Mouse (Mus musculus) left cerebral cortex, adult 11 months (tissue): ENCODE measurements around the gene Gnb5.
"Not testable (repeated sequence)": the region's sequence is repeated elsewhere in the genome, so short reads cannot be mapped to it uniquely, and the experiment has no call there.

Experiments used
- DNase-seq: peaks from one replicate; pipeline ENCODE4 v3.0.0; 2022; ENCODE audit warnings: low spot score

Gene Gnb5

DNA sequence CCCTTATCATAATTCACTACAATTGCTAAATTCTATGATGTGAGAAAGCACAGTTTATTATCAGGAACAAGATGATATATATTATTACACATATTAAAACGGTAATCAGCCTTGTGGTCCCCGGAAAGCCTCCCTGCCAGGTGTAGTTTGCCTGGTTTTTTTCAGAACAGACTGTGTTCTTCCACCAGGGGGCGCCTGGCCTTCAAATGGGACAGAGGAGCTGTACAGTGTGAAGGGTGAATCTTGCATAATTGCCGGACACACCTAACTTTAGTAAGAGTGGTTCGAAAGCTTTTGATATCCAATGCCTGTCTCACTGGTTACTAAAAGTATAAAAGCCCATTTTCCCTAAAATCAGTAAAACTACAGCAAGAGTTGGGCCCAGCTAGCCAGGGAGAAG is 55.6 kb downstream of the Gnb5 start:
- DNase-seq, result no peak

DNA sequence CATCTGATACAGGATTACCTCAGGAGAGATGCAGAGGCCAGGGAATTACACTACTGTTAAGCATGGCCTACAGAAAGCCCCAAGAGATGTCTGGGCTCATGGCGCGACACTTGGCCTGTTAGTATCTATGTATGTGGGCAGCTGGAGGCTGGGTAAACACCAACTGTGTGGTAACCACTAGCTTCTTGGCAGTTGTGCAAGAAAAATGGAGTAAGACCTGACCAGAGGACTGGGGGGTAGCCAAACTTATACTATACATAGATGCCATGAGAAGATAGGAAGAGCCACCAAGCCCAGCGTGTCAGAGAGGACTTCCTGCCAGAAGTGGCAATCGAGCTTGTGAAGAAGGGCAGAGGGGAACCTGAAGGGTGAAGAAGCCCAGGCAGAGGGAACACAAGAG is 56.1 kb downstream of the Gnb5 start:
- DNase-seq, result no peak

DNA sequence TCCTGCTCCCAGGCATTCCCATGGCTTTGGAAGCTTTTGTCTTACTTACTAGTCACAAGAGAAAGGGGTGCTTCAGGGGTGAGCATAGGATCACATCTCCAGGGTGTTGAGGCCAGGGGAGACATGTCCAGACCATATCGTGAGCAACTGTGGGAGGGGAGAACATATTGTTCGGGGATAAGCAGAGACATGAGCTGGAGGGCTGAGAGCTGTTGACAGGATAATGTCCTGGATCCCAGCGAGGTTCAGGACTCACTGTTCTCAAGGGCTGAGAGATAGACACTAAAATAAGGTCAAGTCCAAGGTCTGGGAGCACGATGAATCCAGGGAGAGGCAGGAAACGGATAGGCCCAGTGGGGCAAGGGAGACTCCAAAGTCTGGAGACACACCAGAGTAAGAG is 56.9 kb downstream of the Gnb5 start:
- no peak for DNase-seq

DNA sequence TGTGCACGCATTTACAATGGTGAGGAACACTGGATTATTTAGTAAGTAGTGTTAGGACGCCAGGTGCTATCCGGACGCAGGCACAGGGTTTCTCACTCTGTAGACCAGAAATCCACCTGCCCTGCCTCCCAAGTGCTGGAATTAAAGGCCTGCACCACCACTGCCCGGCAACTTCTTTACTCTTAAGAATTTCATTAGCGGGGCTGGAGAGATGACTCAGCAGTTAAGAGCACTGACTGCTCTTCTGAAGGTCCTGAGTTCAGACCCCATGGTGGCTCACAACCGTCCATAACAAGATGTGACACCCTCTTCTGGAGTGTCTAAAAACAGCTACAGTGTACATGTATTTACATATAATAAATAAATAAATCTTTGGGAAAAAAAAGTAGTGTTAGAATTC is 57.6 kb downstream of the Gnb5 start:
- not testable (repeated sequence) for DNase-seq

DNA sequence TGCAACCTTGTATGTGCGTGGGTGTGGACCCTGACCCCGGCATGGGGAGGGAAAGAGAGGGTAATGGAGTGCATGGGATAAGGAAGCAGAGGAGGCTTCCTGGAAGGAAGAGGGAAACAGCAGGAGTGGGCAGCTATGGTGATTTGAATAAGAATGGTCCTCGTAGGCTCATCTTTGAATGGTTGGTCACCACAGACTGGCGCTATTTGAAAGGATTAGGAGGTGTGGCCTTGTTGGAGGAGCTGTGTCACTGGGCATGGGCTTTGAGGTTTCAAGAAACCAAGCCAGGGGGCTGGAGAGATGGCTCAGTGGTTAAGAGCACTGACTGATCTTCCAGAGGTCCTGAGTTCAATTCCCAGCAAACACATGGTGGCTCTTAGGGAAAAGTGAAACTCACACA is 59.1 kb downstream of the Gnb5 start:
- DNase-seq, result no peak

DNA sequence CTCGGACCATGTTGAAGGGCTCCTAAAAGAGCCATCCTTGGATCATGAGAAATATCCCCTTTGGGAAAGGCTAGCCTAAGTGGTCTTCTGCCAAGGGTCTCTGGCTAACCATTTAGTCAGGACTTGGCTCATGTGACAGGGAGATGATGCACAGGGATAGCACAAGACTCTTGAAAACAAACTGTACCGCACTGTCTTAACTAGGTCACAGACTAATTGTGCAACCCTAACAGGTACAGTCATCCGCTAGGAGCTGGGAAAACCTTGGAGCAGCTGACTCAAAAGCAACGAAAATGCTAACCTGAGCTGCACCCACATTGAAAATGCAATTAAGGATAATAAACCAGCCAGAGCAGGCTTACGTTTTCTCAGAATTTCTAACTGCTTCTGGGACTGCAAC is 60.1 kb downstream of the Gnb5 start:
- no peak for DNase-seq

DNA sequence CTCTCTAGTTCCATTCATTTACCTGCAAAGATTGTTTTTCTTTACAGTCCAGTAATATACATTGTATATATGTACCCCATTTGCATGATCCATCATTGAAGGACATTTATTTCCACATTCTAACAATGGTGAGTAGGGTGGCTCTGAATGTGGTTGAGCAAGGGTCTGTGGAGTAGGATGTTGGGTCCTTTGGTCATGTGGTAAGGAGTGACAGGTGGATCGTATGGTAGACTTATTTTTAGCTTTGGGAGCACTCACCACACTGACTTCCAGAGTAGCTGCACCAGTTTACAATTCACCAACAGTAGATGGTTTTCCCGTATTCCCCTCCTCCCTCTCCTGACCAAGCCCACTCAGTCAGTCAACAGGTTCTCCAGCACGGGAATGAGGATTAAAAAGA is 62.7 kb downstream of the Gnb5 start:
- DNase-seq, result no peak

DNA sequence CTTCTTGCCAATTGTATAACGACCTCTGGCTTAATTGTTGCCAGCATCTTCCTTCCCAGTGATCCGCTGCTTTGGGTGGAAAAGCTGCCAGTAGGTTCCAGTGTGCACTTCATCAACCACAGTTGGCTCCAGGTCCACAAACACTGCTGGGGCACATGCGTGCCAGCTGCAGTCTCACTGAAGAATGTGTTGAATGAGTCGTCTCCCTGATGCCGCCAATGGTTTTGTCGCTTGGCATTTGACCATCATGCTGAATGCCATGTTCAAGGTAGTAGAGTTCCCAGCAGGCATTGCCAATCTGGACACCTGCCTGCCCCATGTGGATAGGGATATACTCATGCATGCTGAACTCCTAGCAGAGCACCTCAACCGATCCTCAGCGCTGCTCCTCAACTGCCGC is 69.5 kb downstream of the Gnb5 start:
- DNase-seq, result no peak

DNA sequence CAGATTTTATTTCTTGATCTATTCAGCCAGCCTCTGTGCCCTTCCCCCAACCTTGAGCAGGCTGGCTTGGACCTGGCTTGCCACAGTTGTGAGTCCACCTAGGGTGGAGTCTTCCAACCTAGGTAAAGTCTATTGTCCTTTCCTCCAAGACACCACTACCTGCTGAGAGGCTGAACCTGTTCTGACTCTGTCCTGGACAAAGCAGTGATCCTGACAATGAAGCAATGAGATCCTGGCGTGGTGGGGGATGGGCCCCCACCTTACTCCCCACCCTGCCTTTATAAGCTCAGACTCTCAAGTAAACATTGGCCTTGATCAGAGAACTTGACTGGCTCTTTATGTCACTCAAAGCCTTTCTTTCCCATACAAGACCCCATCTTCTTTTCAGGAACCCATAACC is 70.3 kb downstream of the Gnb5 start:
- no peak for DNase-seq

DNA sequence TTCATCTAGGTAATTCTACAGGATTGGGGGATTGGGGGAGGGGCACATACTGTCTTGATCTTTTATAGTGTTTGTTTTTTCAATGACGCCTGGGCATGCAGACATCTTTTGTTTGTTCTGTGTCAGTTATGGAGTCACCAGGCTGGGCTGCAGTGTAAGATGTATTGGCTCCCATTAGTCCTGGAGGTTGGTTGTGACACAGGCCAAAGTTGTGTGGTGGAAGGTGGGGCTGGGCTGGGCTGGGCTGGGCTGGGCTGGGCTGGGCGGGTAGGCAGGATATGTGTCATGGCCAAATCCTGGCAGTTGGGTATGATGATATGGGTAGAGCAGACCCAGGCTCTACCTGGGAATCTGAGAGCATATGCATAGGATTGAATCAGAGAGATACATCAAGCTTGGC is 72.7 kb downstream of the Gnb5 start:
- DNase-seq, result no peak

DNA sequence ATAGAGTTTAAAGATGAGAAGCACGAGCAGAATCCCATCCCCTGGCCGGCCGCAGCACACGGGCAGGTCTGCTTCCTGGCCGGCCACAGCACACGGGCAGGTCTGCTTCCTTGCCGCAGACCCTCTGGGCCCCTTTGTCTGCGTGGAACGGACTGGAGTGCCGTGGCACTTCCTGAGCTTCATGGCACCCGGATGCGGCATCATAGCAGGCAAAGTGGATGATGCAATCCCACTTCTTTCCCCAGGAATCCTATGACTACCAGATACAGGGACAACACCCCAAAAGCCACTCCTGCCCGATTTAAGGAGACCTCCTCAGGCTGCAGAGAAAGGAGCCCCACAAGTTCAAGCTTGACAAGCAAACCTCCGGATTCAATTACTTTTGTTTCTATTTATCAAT is 76.7 kb downstream of the Gnb5 start:
- no peak for DNase-seq

DNA sequence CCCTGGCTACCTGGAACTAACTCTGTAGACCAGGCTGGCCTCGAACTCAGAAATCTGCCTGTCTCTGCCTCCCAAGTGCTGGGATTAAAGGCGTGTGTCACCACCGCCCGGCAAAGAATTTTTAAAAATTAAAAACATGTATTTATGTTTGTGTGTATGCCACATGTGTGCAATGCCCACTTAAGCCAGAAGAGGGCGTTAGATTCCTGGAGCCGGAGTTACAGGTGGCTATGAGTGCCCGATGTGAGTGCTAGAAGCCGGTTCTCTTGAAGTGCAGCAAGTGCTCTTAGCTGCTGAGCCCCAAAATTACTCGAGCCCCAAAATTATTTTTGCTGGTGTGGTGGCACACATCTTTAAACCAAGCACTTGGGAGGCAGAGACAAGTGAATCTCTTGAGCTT is 77.7 kb downstream of the Gnb5 start:
- no peak for DNase-seq

DNA sequence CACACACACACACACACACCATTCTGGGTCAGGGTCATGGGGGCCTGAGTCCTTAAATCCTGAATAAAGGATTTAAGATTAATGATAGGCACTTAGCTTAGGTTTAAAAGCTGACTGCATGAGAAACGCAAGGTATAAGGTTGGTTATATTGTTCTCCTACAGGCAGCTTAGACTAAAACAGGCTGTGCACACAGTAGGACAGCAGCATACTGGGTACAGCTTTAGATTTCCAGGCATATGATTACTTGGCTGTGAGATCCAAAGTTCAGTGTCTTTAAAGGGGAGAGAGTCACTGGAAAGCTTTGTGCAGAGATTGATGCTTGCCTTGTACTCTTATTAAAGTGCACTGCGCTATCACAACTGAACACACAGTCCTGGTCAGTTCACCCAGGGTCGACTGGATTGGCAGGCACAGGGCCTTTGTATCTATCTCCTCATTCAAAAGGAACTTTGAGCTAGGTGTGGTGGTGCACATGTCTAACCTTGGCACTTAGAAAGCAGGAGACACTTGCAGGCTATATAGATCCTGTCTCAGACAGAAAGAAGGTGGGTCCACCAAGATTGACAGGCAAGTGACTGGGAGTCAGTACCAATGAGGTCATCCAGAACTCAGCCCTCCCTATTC is 78.4 kb downstream of the Gnb5 start:
- no peak for DNase-seq

DNA sequence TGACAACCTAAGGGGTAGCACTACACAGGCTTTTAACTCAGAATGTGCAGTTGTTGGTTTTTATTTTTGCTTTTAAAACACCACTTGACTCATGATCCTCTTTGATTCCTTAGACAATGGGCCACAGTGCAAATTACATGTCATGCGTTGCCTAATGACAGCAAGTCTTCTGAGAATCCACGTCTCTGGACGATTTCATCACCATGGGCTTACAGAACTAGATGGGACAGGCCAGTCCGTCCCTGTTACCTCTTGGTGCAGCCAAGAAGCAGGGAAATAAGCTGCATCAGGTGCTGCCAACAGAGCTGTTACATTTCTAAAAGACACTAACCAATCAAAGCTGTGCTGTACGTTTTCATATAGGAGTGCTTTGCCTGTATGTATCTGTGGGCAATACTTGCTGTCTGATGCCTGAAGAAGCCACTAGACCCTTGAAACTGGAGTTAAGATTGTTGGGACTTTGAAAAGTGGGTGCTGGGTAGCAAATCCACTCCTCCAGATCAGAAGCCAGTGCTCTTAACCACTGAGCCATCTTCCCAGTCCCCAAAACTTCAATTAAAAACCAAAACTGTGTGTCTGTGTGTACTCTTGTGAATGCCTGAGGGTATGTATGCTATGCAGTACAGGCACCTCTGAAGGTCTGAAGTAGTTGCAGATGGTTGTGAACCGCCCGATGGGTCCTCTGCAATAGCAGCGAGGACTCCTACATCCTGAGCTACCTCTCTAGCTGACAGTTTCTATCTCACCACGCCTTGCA is 79.3 kb downstream of the Gnb5 start:
- DNase-seq, result no peak

DNA sequence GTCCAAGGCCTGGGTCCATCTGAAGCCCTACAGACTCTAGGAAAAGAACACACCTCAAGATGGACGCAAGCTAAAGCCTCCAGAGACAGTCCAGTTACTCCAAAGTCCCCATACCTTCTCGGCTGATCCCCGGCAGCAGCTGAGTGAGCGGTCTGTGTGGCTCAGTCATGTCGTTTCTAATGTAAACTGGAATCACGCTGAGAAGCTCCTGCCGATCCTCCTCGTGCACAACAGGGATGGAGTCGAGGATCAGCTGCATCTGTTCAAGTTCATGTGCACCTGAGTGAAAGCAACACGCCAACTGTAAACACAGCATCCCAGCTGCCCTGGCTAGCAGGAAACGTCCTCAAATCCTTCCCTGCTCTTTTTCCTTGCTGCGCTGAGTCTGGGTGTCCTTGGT is 87.2 kb downstream of the Gnb5 start:
- DNase-seq, result no peak
